8 mouse cellular contexts compared by ENCODE assay signal in genomic region chr17:46890116-46890815, GRCm38 (mm10). TPM values are rescaled to one million over a fixed set of nuclear protein-coding genes. Genes with fewer than 3 reads are reported as not detected.
DNase-seq lines count a peak whose midpoint lies in the region; ATAC-seq and TF ChIP-seq lines count a peak whose summit lies in the region.

Tbcc (plus strand) TSS chr17:46890684.

- ATAC-seq in G1E (ENCODE audit: extremely low read depth, insufficient number of reproducible peaks, low FRiP score, poor library complexity, severe bottlenecking) = peak; percentile 86
- ATAC-seq in forebrain, embryonic 16.5 days = peak; percentile 94
- ATAC-seq in lung, embryonic 14.5 days (ENCODE audit: insufficient read depth) = peak; percentile 89

- no peaks in the 10 kb centered on the region for H3K27me3 ChIP-seq in G1E (ENCODE audit: insufficient read depth, low read length)
- H3K27me3 ChIP-seq in forebrain, embryonic 16.5 days (replicated peaks; ENCODE audit: control insufficient read depth, insufficient read depth, low read length) = no peaks in the 10 kb centered on the region
- H3K27me3 ChIP-seq in lung, embryonic 14.5 days (ENCODE audit: insufficient read depth, low read length) = no peaks in the 10 kb centered on the region
- H3K27me3 ChIP-seq in thymus, adult 2 months (ENCODE audit: control insufficient read depth, insufficient read depth, low read length) = no peaks in the 10 kb centered on the region

- H3K9me3 ChIP-seq in G1E (replicated peaks) = no peaks in the 10 kb centered on the region
- no peaks in the 10 kb centered on the region for H3K9me3 ChIP-seq in forebrain, embryonic 16.5 days (ENCODE audit: control insufficient read depth, low read length)
- no peaks in the 10 kb centered on the region for H3K9me3 ChIP-seq in lung, embryonic 14.5 days (ENCODE audit: low read depth, low read length)

- intact Hi-C loops in heart, postnatal 36 days (cut with DNase I) = loop anchor here (1.0 kb wide), 1 partner anchor 108 kb away; the partner anchor contains the start of gene Rpl7l1

- peak within 1 kb of the TSS; percentile 85 for H3K9ac ChIP-seq in forebrain, embryonic 16.5 days (replicated peaks; ENCODE audit: low read depth, low read length)
- H3K9ac ChIP-seq in lung, embryonic 14.5 days = peak within 1 kb of the TSS; percentile 87

- TF ChIP-seq POLR2A in olfactory bulb, adult 2 months (IDR thresholded peaks at IDR 0.05; ENCODE audit: insufficient read depth, low read depth, low read length) = peak; percentile 91
- TF ChIP-seq POLR2A in thymus, adult 2 months (IDR thresholded peaks at IDR 0.05; ENCODE audit: control insufficient read depth, extremely low read depth, insufficient read depth, low read length, poor library complexity) = peak; percentile 93

- peak within 1 kb of the TSS; percentile 93 for H3K4me3 ChIP-seq in G1E (ENCODE audit: low read depth, low read length)
- H3K4me3 ChIP-seq in forebrain, embryonic 16.5 days (replicated peaks; ENCODE audit: low read length) = peak within 1 kb of the TSS; percentile 62
- peak within 1 kb of the TSS; percentile 66 for H3K4me3 ChIP-seq in layer of hippocampus, adult 2 months
- peak within 1 kb of the TSS; percentile 93 for H3K4me3 ChIP-seq in lung, embryonic 14.5 days (ENCODE audit: low read depth, low read length)
- H3K4me3 ChIP-seq in olfactory bulb, adult 2 months (ENCODE audit: insufficient read depth, low read depth, low read length) = peak within 1 kb of the TSS; percentile 88
- H3K4me3 ChIP-seq in thymus, adult 2 months (ENCODE audit: control insufficient read depth, insufficient read depth, low read length) = peak within 1 kb of the TSS; percentile 82

- H3K36me3 ChIP-seq in G1E (replicated peaks) = peaks cover 32% of the 10 kb centered on the region
- no peaks in the 10 kb centered on the region for H3K36me3 ChIP-seq in forebrain, embryonic 16.5 days (ENCODE audit: control insufficient read depth, insufficient read depth)
- H3K36me3 ChIP-seq in lung, embryonic 14.5 days (ENCODE audit: insufficient read depth) = peaks cover 13% of the 10 kb centered on the region; the same call in 1 of the 2 replicates
- H3K36me3 ChIP-seq in thymus, adult 2 months (ENCODE audit: control insufficient read depth, insufficient read depth, low read length) = no peaks in the 10 kb centered on the region

- H3K4me1 ChIP-seq in G1E (ENCODE audit: insufficient read depth, low read depth, low read length) = peaks cover 72% of the 10 kb centered on the region
- H3K4me1 ChIP-seq in forebrain, embryonic 16.5 days (replicated peaks; ENCODE audit: control insufficient read depth, insufficient read depth, low read length) = peaks cover 28% of the 10 kb centered on the region
- H3K4me1 ChIP-seq in lung, embryonic 14.5 days (ENCODE audit: insufficient read depth) = peaks cover 17% of the 10 kb centered on the region
- H3K4me1 ChIP-seq in olfactory bulb, adult 2 months (ENCODE audit: control insufficient read depth, insufficient read depth, low read length) = peaks cover 22% of the 10 kb centered on the region
- H3K4me1 ChIP-seq in thymus, adult 2 months (replicated peaks; ENCODE audit: control insufficient read depth, insufficient read depth, low read length) = peaks cover 19% of the 10 kb centered on the region

- WGBS in forebrain, embryonic 16.5 days = under 1% methylated on average over 40 of the region's 40 CpGs
- WGBS in lung, embryonic 14.5 days = under 1% methylated on average over 36 of the region's 40 CpGs
- WGBS in olfactory bulb, adult 2 months = under 1% methylated on average over 40 of the region's 40 CpGs
- 0% methylated on average over 40 of the region's 40 CpGs for WGBS in thymus, adult 2 months

- peak within 1 kb of the TSS; percentile 85 for H3K4me2 ChIP-seq in forebrain, embryonic 16.5 days (ENCODE audit: low read length)
- peak within 1 kb of the TSS; percentile 100 for H3K4me2 ChIP-seq in lung, embryonic 14.5 days

- TF ChIP-seq CTCF in G1E (IDR thresholded peaks at IDR 0.05; ENCODE audit: low read depth, low read length) = no peak
- TF ChIP-seq CTCF in layer of hippocampus, adult 2 months (conservative IDR thresholded peaks at IDR 0.05) = no peak
- TF ChIP-seq CTCF in lung, embryonic 14.5 days (IDR thresholded peaks at IDR 0.05; ENCODE audit: low read depth) = no peak
- TF ChIP-seq CTCF in olfactory bulb, adult 2 months (IDR thresholded peaks at IDR 0.05; ENCODE audit: insufficient read depth, low read depth, low read length) = no peak
- 0 out of 2 replicates have a peak, but pooled peaks have one; percentile 19 for TF ChIP-seq CTCF in thymus, adult 2 months (IDR thresholded peaks at IDR 0.05; ENCODE audit: borderline replicate concordance, control insufficient read depth, extremely low read depth, insufficient read depth, low read length, poor library complexity)

- peak within 1 kb of the TSS; percentile 97 for H3K27ac ChIP-seq in forebrain, embryonic 16.5 days (ENCODE audit: low read length)
- peak within 1 kb of the TSS; percentile 99 for H3K27ac ChIP-seq in layer of hippocampus, adult 2 months
- peak within 1 kb of the TSS; percentile 98 for H3K27ac ChIP-seq in lung, embryonic 14.5 days (ENCODE audit: low read depth)
- peak within 1 kb of the TSS; percentile 95 for H3K27ac ChIP-seq in olfactory bulb, adult 2 months (ENCODE audit: insufficient read depth, low read depth, low read length)
- H3K27ac ChIP-seq in thymus, adult 2 months (ENCODE audit: control insufficient read depth, insufficient read depth, low read length) = peak within 1 kb of the TSS; percentile 85

- DNase-seq in G1E (ENCODE audit: low spot score) = peak; percentile 100
- DNase-seq in cerebellum, adult 18-20 months = peak; percentile 97 to 98
- peak; percentile 94 to 96 for DNase-seq in heart, postnatal 36 days
- peak; percentile 97 for DNase-seq in layer of hippocampus, adult 2 months (ENCODE audit: low spot score in 2 of 2)
- peak; percentile 99 for DNase-seq in lung, embryonic 14.5 days
- DNase-seq in thymus, adult 2 months = peak; percentile 95

RNA-seq across cellular contexts. Expression of gene Tbcc, which starts in this region (rescaled TPM):
- total RNA-seq in G1E (2014; fragmentation: Nextera tagmentation) = 7.5 and 10.1 TPM in 2 replicates
- total RNA-seq in G1E (2017) = 18.6 and 21.3 TPM in 2 replicates
- 20.0 and 27.5 TPM in 2 replicates for polyA plus RNA-seq in G1E (2012)
- polyA plus RNA-seq in forebrain, embryonic 16.5 days (2015; fragmentation: Nextera tagmentation; extraction: Ambion mirVana) = 52.6 and 55.6 TPM in 2 replicates
- 10 to 100 TPM; 15.9 to 16.6 TPM for total RNA-seq in heart, postnatal 36 days (2021)
- total RNA-seq in layer of hippocampus, adult 2 months (2021) = 10 to 100 TPM; 27.3 to 36.3 TPM
- 58.5 and 61.2 TPM in 2 replicates for polyA plus RNA-seq in lung, embryonic 14.5 days (2014; fragmentation: Nextera tagmentation; extraction: Ambion mirVana)
- not detected in 2 replicates for polyA plus RNA-seq in olfactory bulb, adult 2 months (2012; ENCODE audit: insufficient read depth, insufficient read length, low replicate concordance, missing spikeins)
- 23.7 and 28.5 TPM in 2 replicates for polyA plus RNA-seq in thymus, adult 2 months (2012; rRNA removed)

Comparison
In these comparisons a context has a peak if more than half of its experiments do, and no peak if none do; other contexts are left out.
1. Peak in every context shown above with its lines: DNase-seq, ATAC-seq, H3K4me3 ChIP-seq and H3K27ac ChIP-seq.
2. RNA of gene Tbcc (polyA plus RNA-seq): 58.5 to 61.2 TPM in lung, embryonic 14.5 days, 52.6 to 55.6 TPM in forebrain, embryonic 16.5 days, 23.7 to 28.5 TPM in thymus, adult 2 months and 20.0 to 27.5 TPM in G1E; not detected in olfactory bulb, adult 2 months; every median in the first group is over 10 times any median in the second.